In the genomic region with DNA sequence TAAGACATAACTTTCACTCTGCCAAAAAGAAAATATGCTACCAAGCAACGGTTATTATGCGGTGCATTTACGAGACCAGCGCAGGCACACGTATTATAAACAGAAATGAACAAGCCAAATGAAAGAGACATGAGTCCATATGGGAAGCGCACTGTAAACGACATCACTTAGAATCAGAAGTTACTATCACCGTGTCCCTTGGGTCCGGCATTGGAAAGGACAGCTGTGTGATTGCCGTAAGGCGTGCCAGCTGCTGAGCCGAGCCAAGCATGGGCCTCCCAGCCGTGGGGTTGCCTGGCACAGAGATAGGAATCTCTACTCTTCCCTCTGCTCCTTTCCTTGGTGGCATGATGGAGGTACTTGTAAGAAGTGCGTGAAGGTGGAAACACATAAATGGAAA, we compare ENCODE assay signal across 23 mouse cellular contexts.
A peak's percentile ranks its signal among the peaks of the same experiment; 100 is the strongest.
DNase-seq lines count a peak whose midpoint lies in the region; ATAC-seq and TF ChIP-seq lines count a peak whose summit lies in the region.
"Had no signal": no experiment of that assay in that cellular context is flagged by ENCODE, and none has a peak within 500 bp of the region (broad histone marks: within the 10 kb centered on the region; RNA-seq: fewer than 3 reads in every experiment).

No protein-coding gene starts in this region.

- H3K9ac ChIP-seq in hindbrain, embryonic 16.5 days (ENCODE audit: low read depth, low read length) = no peak overlapping the region
- H3K9ac ChIP-seq: heart, embryonic 13.5 days; limb, embryonic 15.5 days; liver, embryonic 14.5 days; lung, embryonic 14.5 days had no signal

- H3K4me2 ChIP-seq in hindbrain, embryonic 16.5 days (ENCODE audit: low read length) = no peak overlapping the region
- H3K4me2 ChIP-seq: heart, embryonic 13.5 days; limb, embryonic 15.5 days; lung, embryonic 14.5 days had no signal

- H3K36me3 ChIP-seq in hindbrain, embryonic 16.5 days (ENCODE audit: control insufficient read depth, insufficient read depth, low read length) = no peaks in the 10 kb centered on the region
- H3K36me3 ChIP-seq: embryonic facial prominence, embryonic 10.5 days; heart, embryonic 13.5 days; limb, embryonic 15.5 days had no signal

- H3K4me3 ChIP-seq in gastrocnemius, adult 2 months = peak overlapping the region; percentile 20
- H3K4me3 ChIP-seq in layer of hippocampus, adult 2 months = peak overlapping the region; percentile 26
- no peak overlapping the region for H3K4me3 ChIP-seq in hindbrain, embryonic 16.5 days (ENCODE audit: low read length)
- H3K4me3 ChIP-seq: embryonic facial prominence, embryonic 10.5 days; heart, adult 2 months; heart, embryonic 13.5 days; limb, embryonic 15.5 days; megakaryocyte, embryonic 14.5 days had no signal

- H3K27me3 ChIP-seq in hindbrain, embryonic 16.5 days (replicated peaks; ENCODE audit: control insufficient read depth, insufficient read depth, low read length) = no peaks in the 10 kb centered on the region
- H3K27me3 ChIP-seq: heart, embryonic 13.5 days; limb, embryonic 15.5 days; megakaryocyte, embryonic 14.5 days had no signal

- peaks cover 3% of the 10 kb centered on the region; the same call in 1 of the 2 replicates for H3K4me1 ChIP-seq in hindbrain, embryonic 16.5 days (ENCODE audit: control insufficient read depth, insufficient read depth, low read depth, low read length)
- H3K4me1 ChIP-seq: heart, embryonic 13.5 days; limb, embryonic 15.5 days; megakaryocyte, embryonic 14.5 days had no signal

- intact Hi-C loops in gastrocnemius, adult 2 months (cut with DNase I) = no loop called here
- intact Hi-C loops in heart, postnatal 36 days (cut with DNase I) = no loop called here

- no peak overlapping the region for H3K27ac ChIP-seq in gastrocnemius, adult 2 months
- H3K27ac ChIP-seq in layer of hippocampus, adult 2 months = no peak overlapping the region
- H3K27ac ChIP-seq in hindbrain, embryonic 16.5 days (ENCODE audit: low read depth, low read length) = no peak overlapping the region
- H3K27ac ChIP-seq: embryonic facial prominence, embryonic 10.5 days; heart, adult 2 months; heart, embryonic 13.5 days; limb, embryonic 15.5 days; liver, embryonic 14.5 days had no signal

- no peaks in the 10 kb centered on the region for H3K9me3 ChIP-seq in hindbrain, embryonic 16.5 days (ENCODE audit: control insufficient read depth, low read length)
- H3K9me3 ChIP-seq: embryonic facial prominence, embryonic 10.5 days; heart, embryonic 13.5 days; limb, embryonic 15.5 days had no signal

- 57% methylated on average over 14 of the region's 14 CpGs for WGBS in hindbrain, embryonic 16.5 days

- peak; percentile 81 for ATAC-seq in hindbrain, embryonic 16.5 days
- ATAC-seq: midbrain, embryonic 16.5 days had no signal

- no peak for TF ChIP-seq CTCF in gastrocnemius, adult 2 months (IDR thresholded peaks at IDR 0.05)
- TF ChIP-seq CTCF in layer of hippocampus, adult 2 months (conservative IDR thresholded peaks at IDR 0.05) = no peak
- no peak for TF ChIP-seq CTCF in brain, embryonic 14.5 days (IDR thresholded peaks at IDR 0.05; ENCODE audit: borderline replicate concordance, extremely low read depth, insufficient read depth, insufficient read length)

- no peak for DNase-seq in gastrocnemius, adult 2 months
- no peak for DNase-seq in gastrocnemius, postnatal 25 days
- DNase-seq in layer of hippocampus, adult 2 months (ENCODE audit: low spot score in 2 of 2) = no peak
- no peak for DNase-seq in layer of hippocampus, adult 9-10 months (ENCODE audit: low spot score)
- peak; percentile 50 for DNase-seq in brain, embryonic 14.5 days (ENCODE audit: low read depth)
- no peak for DNase-seq in lung, postnatal 10 days
- DNase-seq in heart, postnatal 36 days = no peak
- DNase-seq: adrenal gland, adult 2 months; cerebellum, adult 18-20 months; heart, adult 2 months; heart, postnatal 14 days; kidney, adult 8-10 months; kidney, postnatal 14 days; lung, embryonic 14.5 days; lung, postnatal 36 days; thymus, postnatal 25 days had no signal

- no peak for TF ChIP-seq POLR2A in brain, embryonic 14.5 days (IDR thresholded peaks at IDR 0.05; ENCODE audit: borderline replicate concordance, extremely low read depth, insufficient read depth, insufficient read length, poor library complexity, severe bottlenecking)
